Mouse (Mus musculus) midbrain, embryonic 14.5 days (tissue): ENCODE measurements around the gene Myo15b. TPM values are rescaled to one million over a fixed set of nuclear protein-coding genes. Genes with fewer than 3 reads are reported as not detected.

Source experiments
- ATAC-seq: fragments of 200-750 bp; cut with Nextera tagmentation; 2 replicates; pipeline ENCODE4 v1.8.0; 2017; ENCODE audit warnings: moderate number of reproducible peaks, moderate library complexity; ENCODE audit not compliant: low FRiP score, low TSS enrichment
- DNase-seq: peaks from one replicate; pipeline ENCODE4 v3.0.0-alpha.2; 2015
- H3K27ac ChIP-seq: fragments of 300-500 bp; sonication (generic); replicated peaks from 2 replicates; pipeline ENCODE4 v1.5.1; 2014; ENCODE audit warnings: mild to moderate bottlenecking, low read depth, low read length, moderate library complexity
- H3K27me3 ChIP-seq: fragments of 300-500 bp; sonication (generic); 2 replicates; pipeline ENCODE4 v1.6.1; 2014; ENCODE audit warnings: low read length, control low read depth, mixed read lengths; ENCODE audit not compliant: control insufficient read depth, insufficient read depth
- H3K36me3 ChIP-seq: fragments of 300-500 bp; sonication (generic); 2 replicates; pipeline ENCODE4 v1.6.1; 2014; ENCODE audit warnings: low read length, control low read depth; ENCODE audit not compliant: control insufficient read depth, insufficient read depth
- H3K4me1 ChIP-seq: fragments of 300-500 bp; sonication (generic); 2 replicates; pipeline ENCODE4 v1.6.1; 2014; ENCODE audit warnings: mild to moderate bottlenecking, antibody characterized with exemption, low read length, control low read depth; ENCODE audit not compliant: control insufficient read depth, insufficient read depth
- H3K4me2 ChIP-seq: fragments of 300-500 bp; sonication (generic); 2 replicates; pipeline ENCODE4 v1.6.1; 2014; ENCODE audit warnings: mild to moderate bottlenecking, low read length, moderate library complexity
- H3K4me3 ChIP-seq: fragments of 300-500 bp; sonication (generic); replicated peaks from 2 replicates; pipeline ENCODE4 v1.5.1; 2014; ENCODE audit warnings: low read depth, low read length
- H3K9ac ChIP-seq: fragments of 300-500 bp; sonication (generic); replicated peaks from 2 replicates; pipeline ENCODE4 v1.6.1; 2014; ENCODE audit warnings: mild to moderate bottlenecking, low read length, moderate library complexity
- H3K9me3 ChIP-seq: fragments of 300-500 bp; sonication (generic); 2 replicates; pipeline ENCODE4 v1.6.1; 2016; ENCODE audit warnings: low read length, control low read depth, mixed read lengths; ENCODE audit not compliant: control insufficient read depth
- WGBS: fragments of 180-500 bp; shearing (Covaris S2); extraction: QIAGEN DNeasy Blood & Tissue Kit; methylation state at CpG from one replicate; pipeline ENCODE4 v1.1.7; 2014; 5-methylcytosine and 5-hydroxymethylcytosine counted together
- polyA plus RNA-seq: library from polyadenylated mRNA; unstranded; fragments of >200 nt; fragmentation: Nextera tagmentation; extraction: Ambion mirVana; gene quantifications from 2 replicates; pipeline ENCODE4 v1.2.1, GENCODE M21; 2014

Myo15b gene
- polyA plus RNA-seq, 1 experiment from 2014 or later, result not detected

- Histone ChIP-seq H3K9ac (no peak overlapping the region), H3K4me3 (no peak overlapping the region), H3K9me3 (no peaks in the 10 kb centered on the region), H3K4me2 (no peak overlapping the region), H3K4me1 (no peaks in the 10 kb centered on the region), H3K27me3 (no peaks in the 10 kb centered on the region), H3K27ac (no peak overlapping the region), H3K36me3 (peaks cover 15% of the 10 kb centered on the region)
- ATAC-seq (no peak), DNase-seq (no peak)
- 77% methylated on average over 8 of the region's 8 CpGs for WGBS
Observed at GRCm38 (mm10) chr11:115900561-115901337, 42.5 kb downstream of the Myo15b start.

GRCm38 (mm10) chr11:115901338-115902161, 43.3 kb downstream of the Myo15b start:
- no peaks in the 10 kb centered on the region for H3K9me3 ChIP-seq
- no peaks in the 10 kb centered on the region for H3K4me1 ChIP-seq
- H3K4me3 ChIP-seq, result no peak overlapping the region
- 88% methylated on average over 9 of the region's 9 CpGs for WGBS
- no peaks in the 10 kb centered on the region for H3K27me3 ChIP-seq
- DNase-seq, result no peak
- H3K27ac ChIP-seq, result no peak overlapping the region
- peaks cover 9% of the 10 kb centered on the region for H3K36me3 ChIP-seq
- no peak for ATAC-seq
- H3K4me2 ChIP-seq, result no peak overlapping the region
- H3K9ac ChIP-seq, result no peak overlapping the region

- H3K4me2 ChIP-seq, result no peak overlapping the region
- H3K4me3 ChIP-seq, result no peak overlapping the region
- H3K27ac ChIP-seq, result no peak overlapping the region
- no peaks in the 10 kb centered on the region for H3K27me3 ChIP-seq
- H3K9ac ChIP-seq, result no peak overlapping the region
- H3K36me3 ChIP-seq, result peaks cover 3% of the 10 kb centered on the region; the same call in 1 of the 2 replicates
- WGBS, result 87% methylated on average over 5 of the region's 5 CpGs
- no peaks in the 10 kb centered on the region for H3K4me1 ChIP-seq
- DNase-seq (no peak), ATAC-seq (no peak)
- H3K9me3 ChIP-seq, result no peaks in the 10 kb centered on the region
Observed at GRCm38 (mm10) chr11:115902177-115902576, 44.0 kb downstream of the Myo15b start.

- 100% methylated on average over 1 of the region's 1 CpGs for WGBS
Observed at GRCm38 (mm10) chr11:115902831-115903230, 44.6 kb downstream of the Myo15b start.

GRCm38 (mm10) chr11:115903384-115904230, 45.4 kb downstream of the Myo15b start:
- 79% methylated on average over 11 of the region's 11 CpGs for WGBS

More at GRCm38 (mm10) chr11:115902831-115903230, 44.6 kb downstream of the Myo15b start:
- Histone ChIP-seq H3K9me3 (no peaks in the 10 kb centered on the region), H3K27ac (no peak overlapping the region), H3K36me3 (0 out of 2 replicates have a peak, but pooled peaks cover 3% of the 10 kb centered on the region), H3K4me3 (no peak overlapping the region), H3K4me2 (no peak overlapping the region), H3K9ac (no peak overlapping the region), H3K4me1 (no peaks in the 10 kb centered on the region), H3K27me3 (no peaks in the 10 kb centered on the region)
- DNase-seq (no peak), ATAC-seq (no peak)

GRCm38 (mm10) chr11:115904231-115904955, 46.2 kb downstream of the Myo15b start:
- DNase-seq, result no peak

More at GRCm38 (mm10) chr11:115903384-115904230, 45.4 kb downstream of the Myo15b start:
- no peak overlapping the region for H3K9ac ChIP-seq
- H3K27ac ChIP-seq, result no peak overlapping the region
- H3K9me3 ChIP-seq, result no peaks in the 10 kb centered on the region
- no peak for ATAC-seq
- H3K4me2 ChIP-seq, result no peak overlapping the region
- H3K27me3 ChIP-seq, result no peaks in the 10 kb centered on the region
- H3K4me1 ChIP-seq, result no peaks in the 10 kb centered on the region
- H3K36me3 ChIP-seq, result 0 out of 2 replicates have a peak, but pooled peaks cover 6% of the 10 kb centered on the region
- DNase-seq, result no peak
- H3K4me3 ChIP-seq, result no peak overlapping the region

GRCm38 (mm10) chr11:115904956-115905790, 47.0 kb downstream of the Myo15b start:
- no peak overlapping the region for H3K27ac ChIP-seq
- peaks cover 7% of the 10 kb centered on the region; the same call in 1 of the 2 replicates for H3K36me3 ChIP-seq
- no peak for DNase-seq
- H3K9me3 ChIP-seq, result no peaks in the 10 kb centered on the region
- H3K4me1 ChIP-seq, result no peaks in the 10 kb centered on the region
- ATAC-seq, result no peak
- no peaks in the 10 kb centered on the region for H3K27me3 ChIP-seq
- WGBS, result 40% methylated on average over 16 of the region's 16 CpGs
- H3K4me2 ChIP-seq, result no peak overlapping the region
- H3K9ac ChIP-seq, result peak overlapping the region; percentile 3; the same call in 1 of the 2 replicates
- H3K4me3 ChIP-seq, result no peak overlapping the region

More at GRCm38 (mm10) chr11:115904231-115904955, 46.2 kb downstream of the Myo15b start:
- no peaks in the 10 kb centered on the region for H3K27me3 ChIP-seq
- no peaks in the 10 kb centered on the region for H3K4me1 ChIP-seq
- WGBS, result 84% methylated on average over 8 of the region's 8 CpGs
- no peak overlapping the region for H3K4me2 ChIP-seq
- 0 out of 2 replicates have a peak overlapping the region, but pooled peaks have one; percentile 3 for H3K9ac ChIP-seq
- no peak overlapping the region for H3K27ac ChIP-seq
- ATAC-seq, result no peak
- 0 out of 2 replicates have a peak, but pooled peaks cover 6% of the 10 kb centered on the region for H3K36me3 ChIP-seq
- H3K9me3 ChIP-seq, result no peaks in the 10 kb centered on the region
- H3K4me3 ChIP-seq, result no peak overlapping the region
